Mouse (Mus musculus): ENCODE measurements around the gene Ywhae. TPM values are rescaled to one million over a fixed set of nuclear protein-coding genes. Genes with fewer than 3 reads are reported as not detected.
A peak's percentile ranks its signal among the peaks of the same experiment; 100 is the strongest.

Ywhae gene
- total and polyA plus RNA-seq, 2 experiments: 74.6 to 90.7 TPM

DNA sequence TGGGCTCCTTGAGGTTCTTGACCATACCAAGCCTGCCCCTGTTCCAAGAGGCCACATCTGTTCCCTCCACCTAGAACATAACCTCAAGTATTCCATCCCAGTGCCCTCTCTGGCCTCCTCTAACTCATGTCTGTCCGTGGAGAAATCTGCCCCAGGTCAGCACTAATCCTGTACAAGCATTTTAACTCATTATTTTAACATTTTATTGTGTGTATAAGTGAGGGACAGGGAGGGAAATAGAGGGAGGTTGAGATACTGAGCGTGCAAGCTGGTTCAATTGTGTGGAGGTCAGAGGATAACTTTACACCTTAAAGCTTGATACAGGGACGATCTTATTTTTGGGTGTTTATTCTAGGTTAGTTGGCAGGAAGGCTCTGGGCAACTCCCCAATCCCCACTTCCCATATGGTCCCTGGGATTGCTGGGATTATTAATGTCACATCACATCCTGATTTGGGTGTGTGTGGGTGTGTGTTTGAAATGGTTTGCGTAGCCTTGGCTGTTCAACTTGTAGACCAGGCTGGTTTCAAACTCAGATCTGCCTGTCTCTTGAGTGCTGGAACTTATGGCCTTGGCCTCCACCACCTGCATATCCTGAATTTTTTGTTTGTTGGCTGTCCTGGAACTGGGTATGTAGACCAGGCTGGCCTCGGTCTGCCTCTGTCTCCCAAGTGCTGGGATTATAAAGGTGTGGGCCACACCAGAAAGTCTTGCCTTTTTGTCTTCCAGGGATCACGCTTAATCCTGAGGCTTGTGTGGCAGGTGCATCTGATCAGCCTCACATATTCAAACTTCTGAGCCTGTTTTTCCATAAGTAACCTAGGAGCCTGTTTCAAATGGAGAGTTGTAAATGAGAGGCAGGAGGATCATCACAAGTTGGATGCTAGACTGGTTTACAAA, 35.7 kb downstream of the Ywhae start:
- Histone ChIP-seq H3K9ac (ENCODE audit: low read depth, low read length) (no peak overlapping the region), H3K36me3 (ENCODE audit: control insufficient read depth, insufficient read depth, low read length) (peaks cover 30% of the 10 kb centered on the region), H3K79me2 (ENCODE audit: control insufficient read depth, insufficient read depth, low read length) (no peaks in the 10 kb centered on the region), H3K4me3 (ENCODE audit: insufficient read depth, low read depth, low read length) (no peak overlapping the region), H3K4me1 (ENCODE audit: control insufficient read depth, insufficient read depth, low read length) (no peaks in the 10 kb centered on the region; the same call in 1 of the 2 replicates), H3K27ac (replicated peaks; ENCODE audit: insufficient read depth, low read depth, low read length) (no peak overlapping the region), H3K27me3 (ENCODE audit: control insufficient read depth, insufficient read depth, low read length) (no peaks in the 10 kb centered on the region)
- 72% methylated on average over 6 of the region's 6 CpGs for WGBS
- TF ChIP-seq CTCF (IDR thresholded peaks at IDR 0.05; ENCODE audit: low read depth, low read length) (no peak), POLR2A (IDR thresholded peaks at IDR 0.05; ENCODE audit: extremely low read depth, insufficient read depth, low read length) (no peak)
- no peak for DNase-seq (ENCODE audit: extremely low read depth, low read depth, low spot score)

- Histone ChIP-seq H3K36me3 (ENCODE audit: control insufficient read depth, insufficient read depth, low read length) (peaks cover 25% of the 10 kb centered on the region), H3K4me1 (ENCODE audit: control insufficient read depth, insufficient read depth, low read length) (no peaks in the 10 kb centered on the region; the same call in 1 of the 2 replicates), H3K79me2 (ENCODE audit: control insufficient read depth, insufficient read depth, low read length) (no peaks in the 10 kb centered on the region), H3K27me3 (ENCODE audit: control insufficient read depth, insufficient read depth, low read length) (no peaks in the 10 kb centered on the region), H3K4me3 (ENCODE audit: insufficient read depth, low read depth, low read length) (no peak overlapping the region), H3K27ac (replicated peaks; ENCODE audit: insufficient read depth, low read depth, low read length) (no peak overlapping the region), H3K9ac (ENCODE audit: low read depth, low read length) (no peak overlapping the region)
- WGBS: under 1% methylated on average over 23 of the region's 23 CpGs
- DNase-seq (ENCODE audit: extremely low read depth, low read depth, low spot score): peak; percentile 85
- TF ChIP-seq CTCF (IDR thresholded peaks at IDR 0.05; ENCODE audit: low read depth, low read length): peak; percentile 71
- no peak for TF ChIP-seq POLR2A (IDR thresholded peaks at IDR 0.05; ENCODE audit: extremely low read depth, insufficient read depth, low read length)
These were observed 36.5 kb downstream of the Ywhae start for GRCm38 (mm10) chr11:75769206-75769605.

DNA sequence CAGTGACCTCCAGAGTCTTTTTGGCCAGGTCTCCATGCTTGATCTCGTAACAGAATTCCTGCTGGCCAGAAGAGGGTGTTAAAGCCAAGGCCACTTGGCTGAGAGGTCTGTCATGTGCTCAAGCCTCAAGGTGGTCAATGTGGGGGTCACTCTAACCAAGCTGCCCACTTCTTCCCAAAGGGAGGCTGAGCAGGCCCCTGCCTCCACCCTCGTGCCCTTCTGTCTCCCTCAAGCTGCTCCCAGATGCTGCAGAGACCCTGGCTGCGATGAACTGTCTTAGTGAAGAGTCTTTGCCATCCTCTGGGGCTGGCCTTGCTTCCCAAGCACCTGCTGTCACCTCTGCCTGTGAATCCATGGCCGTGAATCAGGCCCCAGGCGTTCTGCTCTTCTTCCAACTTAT, 39.9 kb downstream of the Ywhae start:
- no peak overlapping the region for H3K27ac ChIP-seq (replicated peaks; ENCODE audit: insufficient read depth, low read depth, low read length)
- no peaks in the 10 kb centered on the region for H3K27me3 ChIP-seq (ENCODE audit: control insufficient read depth, insufficient read depth, low read length)
- 81% methylated on average over 5 of the region's 5 CpGs for WGBS
- H3K9ac ChIP-seq (ENCODE audit: low read depth, low read length): no peak overlapping the region
- no peaks in the 10 kb centered on the region for H3K79me2 ChIP-seq (ENCODE audit: control insufficient read depth, insufficient read depth, low read length)
- H3K4me3 ChIP-seq (ENCODE audit: insufficient read depth, low read depth, low read length): no peak overlapping the region
- no peaks in the 10 kb centered on the region; the same call in 1 of the 2 replicates for H3K4me1 ChIP-seq (ENCODE audit: control insufficient read depth, insufficient read depth, low read length)
- 0 out of 2 replicates have a peak, but pooled peaks cover 2% of the 10 kb centered on the region for H3K36me3 ChIP-seq (ENCODE audit: control insufficient read depth, insufficient read depth, low read length)
- no peak for DNase-seq (ENCODE audit: extremely low read depth, low read depth, low spot score)
- no peak for TF ChIP-seq POLR2A (IDR thresholded peaks at IDR 0.05; ENCODE audit: extremely low read depth, insufficient read depth, low read length)
- no peak for TF ChIP-seq CTCF (IDR thresholded peaks at IDR 0.05; ENCODE audit: low read depth, low read length)

- H3K79me2 ChIP-seq (ENCODE audit: control insufficient read depth, insufficient read depth, low read length): no peaks in the 10 kb centered on the region
- no peak overlapping the region for H3K27ac ChIP-seq (replicated peaks; ENCODE audit: insufficient read depth, low read depth, low read length)
- no peaks in the 10 kb centered on the region for H3K36me3 ChIP-seq (ENCODE audit: control insufficient read depth, insufficient read depth, low read length)
- DNase-seq (ENCODE audit: extremely low read depth, low read depth, low spot score): no peak
- no peaks in the 10 kb centered on the region for H3K27me3 ChIP-seq (ENCODE audit: control insufficient read depth, insufficient read depth, low read length)
- no peaks in the 10 kb centered on the region for H3K4me1 ChIP-seq (ENCODE audit: control insufficient read depth, insufficient read depth, low read length)
- TF ChIP-seq CTCF (IDR thresholded peaks at IDR 0.05; ENCODE audit: low read depth, low read length) (no peak), POLR2A (IDR thresholded peaks at IDR 0.05; ENCODE audit: extremely low read depth, insufficient read depth, low read length) (no peak)
- H3K4me3 ChIP-seq (ENCODE audit: insufficient read depth, low read depth, low read length): no peak overlapping the region
- no peak overlapping the region for H3K9ac ChIP-seq (ENCODE audit: low read depth, low read length)
- 96% methylated on average over 1 of the region's 1 CpGs for WGBS
These were observed 43.2 kb downstream of the Ywhae start for GRCm38 (mm10) chr11:75775919-75776318.

DNA sequence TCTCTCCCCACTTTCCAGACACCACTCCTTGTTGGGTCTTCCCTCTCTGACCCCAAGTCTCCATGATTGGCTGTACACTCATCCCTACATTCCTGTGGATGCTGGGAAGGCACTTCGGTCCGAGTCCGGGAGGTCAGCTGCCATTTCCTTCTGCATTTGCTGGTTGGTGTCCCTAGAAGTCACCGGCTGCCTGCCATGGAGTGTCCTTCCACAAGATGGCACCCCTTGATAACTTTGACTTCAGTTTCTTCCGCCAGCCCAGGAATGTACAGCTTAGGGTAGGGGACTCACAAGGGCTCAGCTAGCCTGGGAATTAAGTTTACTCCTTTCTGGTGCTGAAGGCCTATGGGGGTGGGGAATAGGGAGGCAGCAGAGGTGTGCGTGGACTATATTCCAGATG, 49.2 kb downstream of the Ywhae start:
- WGBS: 25% methylated on average over 6 of the region's 6 CpGs
- no peaks in the 10 kb centered on the region for H3K79me2 ChIP-seq (ENCODE audit: control insufficient read depth, insufficient read depth, low read length)
- no peak overlapping the region for H3K9ac ChIP-seq (ENCODE audit: low read depth, low read length)
- no peak overlapping the region for H3K4me3 ChIP-seq (ENCODE audit: insufficient read depth, low read depth, low read length)
- H3K27me3 ChIP-seq (ENCODE audit: control insufficient read depth, insufficient read depth, low read length): no peaks in the 10 kb centered on the region
- peak; percentile 33 for DNase-seq (ENCODE audit: extremely low read depth, low read depth, low spot score)
- H3K36me3 ChIP-seq (ENCODE audit: control insufficient read depth, insufficient read depth, low read length): no peaks in the 10 kb centered on the region
- TF ChIP-seq CTCF (IDR thresholded peaks at IDR 0.05; ENCODE audit: low read depth, low read length) (peak; percentile 82), POLR2A (IDR thresholded peaks at IDR 0.05; ENCODE audit: extremely low read depth, insufficient read depth, low read length) (no peak)
- no peaks in the 10 kb centered on the region for H3K4me1 ChIP-seq (ENCODE audit: control insufficient read depth, insufficient read depth, low read length)
- H3K27ac ChIP-seq (replicated peaks; ENCODE audit: insufficient read depth, low read depth, low read length): no peak overlapping the region

- TF ChIP-seq POLR2A (IDR thresholded peaks at IDR 0.05; ENCODE audit: extremely low read depth, insufficient read depth, low read length) (no peak), CTCF (IDR thresholded peaks at IDR 0.05; ENCODE audit: low read depth, low read length) (no peak)
- Histone ChIP-seq H3K79me2 (ENCODE audit: control insufficient read depth, insufficient read depth, low read length) (no peaks in the 10 kb centered on the region), H3K4me1 (ENCODE audit: control insufficient read depth, insufficient read depth, low read length) (no peaks in the 10 kb centered on the region), H3K27me3 (ENCODE audit: control insufficient read depth, insufficient read depth, low read length) (no peaks in the 10 kb centered on the region), H3K27ac (replicated peaks; ENCODE audit: insufficient read depth, low read depth, low read length) (no peak overlapping the region), H3K9ac (ENCODE audit: low read depth, low read length) (no peak overlapping the region), H3K36me3 (ENCODE audit: control insufficient read depth, insufficient read depth, low read length) (no peaks in the 10 kb centered on the region), H3K4me3 (ENCODE audit: insufficient read depth, low read depth, low read length) (no peak overlapping the region)
- DNase-seq (ENCODE audit: extremely low read depth, low read depth, low spot score): no peak
- WGBS: 83% methylated on average over 5 of the region's 5 CpGs
These were observed 51.1 kb downstream of the Ywhae start for GRCm38 (mm10) chr11:75783799-75784198.

All from liver, adult 2 months (tissue).